Mouse (Mus musculus) CH12.LX (cell line): Measurements from ENCODE around the gene Qk. TPM values are rescaled to one million over a fixed set of nuclear protein-coding genes. Genes with fewer than 3 reads are reported as not detected.

Experiments
- DNase-seq: peaks from one replicate; pipeline ENCODE4 v3.0.0-alpha.2; 2013; ENCODE audit errors: extremely low read depth
- H3K27ac ChIP-seq: 2 replicates; pipeline ENCODE4 v1.5.1; 2012; ENCODE audit warnings: low read depth, mild to moderate bottlenecking, control low read depth, moderate library complexity; ENCODE audit not compliant: insufficient read depth
- H3K27me3 ChIP-seq: replicated peaks from 2 replicates; pipeline ENCODE3; 2012; ENCODE audit warnings: inconsistent platforms
- H3K36me3 ChIP-seq, 2 experiments: replicated peaks in 1 of 2; 2 replicates each; pipeline versions ENCODE3 to v1.6.1; 2012; ENCODE audit warnings: inconsistent platforms in 1 of 2, low read length in 1 of 2, mild to moderate bottlenecking in 1 of 2, mixed read lengths in 1 of 2, moderate library complexity in 1 of 2; ENCODE audit not compliant: control insufficient read depth in 1 of 2, insufficient read depth in 1 of 2
- H3K4me1 ChIP-seq, 2 experiments: 2 replicates each; pipeline ENCODE4 v1.6.1; 2012; ENCODE audit warnings: inconsistent platforms in 1 of 2, moderate library complexity in 1 of 2; ENCODE audit not compliant: insufficient read depth in 2 of 2, control insufficient read depth in 1 of 2
- H3K4me2 ChIP-seq: 2 replicates; pipeline ENCODE4 v1.6.1; 2012; ENCODE audit warnings: low read depth, mild to moderate bottlenecking, control low read depth; ENCODE audit not compliant: poor library complexity, insufficient read depth, severe bottlenecking
- H3K4me3 ChIP-seq, 3 experiments: fragments of 150-350 bp in 1 of 3; sonication (generic) in 1 of 3; replicated peaks in 1 of 3; 2 replicates each; pipeline versions ENCODE3 to v1.5.1; 2011 to 2012; ENCODE audit warnings: low read depth in 2 of 3, low read length in 2 of 3, mild to moderate bottlenecking in 2 of 3, moderate library complexity in 2 of 3, control low read depth in 1 of 3, improper control_type of control experiment in 1 of 3, inconsistent platforms in 1 of 3, mixed read lengths in 1 of 3; ENCODE audit not compliant: poor library complexity in 1 of 3
- H3K79me2 ChIP-seq: replicated peaks from 2 replicates; pipeline ENCODE4 v1.6.1; 2012; ENCODE audit warnings: mild to moderate bottlenecking, moderate library complexity; ENCODE audit not compliant: control insufficient read depth, poor library complexity, insufficient read depth, severe bottlenecking; ENCODE audit errors: extremely low read depth
- H3K9ac ChIP-seq: 2 replicates; pipeline ENCODE4 v1.6.1; 2012; ENCODE audit warnings: low read depth, mild to moderate bottlenecking, control low read depth, moderate library complexity; ENCODE audit not compliant: insufficient read depth
- H3K9me3 ChIP-seq: replicated peaks from 2 replicates; pipeline ENCODE3; 2012; ENCODE audit warnings: low read length, inconsistent platforms, mixed read lengths
- CHD1 ChIP-seq: IDR thresholded peaks from 2 replicates; pipeline ENCODE4 v1.6.1; 2012; ENCODE audit warnings: low read depth, low read length, improper control_type of control experiment, inconsistent platforms
- CTCF ChIP-seq, 2 experiments: IDR thresholded peaks in 1 of 2; conservative IDR thresholded peaks in 1 of 2; 2 replicates each; pipeline ENCODE4 v1.5.1; 2011 to 2012; ENCODE audit warnings: low read depth in 2 of 2, low read length in 2 of 2, improper control_type of control experiment in 1 of 2, inconsistent platforms in 1 of 2, mild to moderate bottlenecking in 1 of 2, moderate library complexity in 1 of 2
- E2F4 ChIP-seq: IDR thresholded peaks from 2 replicates; pipeline ENCODE4 v1.6.1; 2011; ENCODE audit warnings: low read depth, low read length, improper control_type of control experiment; ENCODE audit not compliant: insufficient replicate concordance
- ELF1 ChIP-seq: IDR thresholded peaks from 2 replicates; pipeline ENCODE4 v1.6.1; 2014; ENCODE audit warnings: low read depth, mild to moderate bottlenecking, inconsistent platforms, low read length, improper control_type of control experiment
- ETS1 ChIP-seq: conservative IDR thresholded peaks from 2 replicates; pipeline ENCODE4 v1.6.1; 2012; ENCODE audit warnings: low read depth, mild to moderate bottlenecking, inconsistent platforms, low read length, improper control_type of control experiment, moderate library complexity
- GABPA ChIP-seq: IDR thresholded peaks from 2 replicates; pipeline ENCODE4 v1.6.1; 2012; ENCODE audit warnings: low read depth, low read length, improper control_type of control experiment, inconsistent platforms; ENCODE audit not compliant: insufficient replicate concordance
- HCFC1 ChIP-seq: IDR thresholded peaks from 2 replicates; pipeline ENCODE4 v1.6.1; 2012; ENCODE audit warnings: low read depth, mild to moderate bottlenecking, inconsistent platforms, low read length, improper control_type of control experiment
- JUN ChIP-seq: IDR thresholded peaks from 2 replicates; pipeline ENCODE4 v1.6.1; 2011; ENCODE audit warnings: low read depth, mild to moderate bottlenecking, low read length, improper control_type of control experiment, moderate library complexity; ENCODE audit not compliant: insufficient read depth
- JUND ChIP-seq: conservative IDR thresholded peaks from 2 replicates; pipeline ENCODE4 v1.6.1; 2011; ENCODE audit warnings: low read depth, low read length, improper control_type of control experiment
- KAT2A ChIP-seq: IDR thresholded peaks from 2 replicates; pipeline ENCODE4 v1.6.1; 2012; ENCODE audit warnings: low read length, improper control_type of control experiment, inconsistent platforms; ENCODE audit not compliant: insufficient replicate concordance
- MAFK ChIP-seq: IDR thresholded peaks from 2 replicates; pipeline ENCODE4 v1.6.1; 2011; ENCODE audit warnings: low read length, improper control_type of control experiment; ENCODE audit not compliant: insufficient replicate concordance
- MAZ ChIP-seq: IDR thresholded peaks from 2 replicates; pipeline ENCODE4 v1.6.1; 2012; ENCODE audit warnings: low read depth, mild to moderate bottlenecking, inconsistent platforms, low read length, improper control_type of control experiment, moderate library complexity
- MEF2A ChIP-seq: IDR thresholded peaks from 2 replicates; pipeline ENCODE4 v1.6.1; 2014; ENCODE audit warnings: low read depth, mild to moderate bottlenecking, inconsistent platforms, low read length, improper control_type of control experiment, borderline replicate concordance
- PAX5 ChIP-seq: IDR thresholded peaks from 2 replicates; pipeline ENCODE4 v1.6.1; 2012; ENCODE audit warnings: low read length, inconsistent platforms, mixed read lengths
- RAD21 ChIP-seq: IDR thresholded peaks from 2 replicates; pipeline ENCODE4 v1.6.1; 2011; ENCODE audit warnings: low read depth, mild to moderate bottlenecking, low read length, improper control_type of control experiment, moderate library complexity
- SMC3 ChIP-seq: IDR thresholded peaks from 2 replicates; pipeline ENCODE4 v1.6.1; 2011; ENCODE audit warnings: low read depth, low read length, improper control_type of control experiment
- TBP ChIP-seq: conservative IDR thresholded peaks from 2 replicates; pipeline ENCODE4 v1.6.1; 2011; ENCODE audit warnings: low read depth, low read length, improper control_type of control experiment
- TCF12 ChIP-seq: IDR thresholded peaks from 2 replicates; pipeline ENCODE4 v1.6.1; 2014; ENCODE audit warnings: low read depth, mild to moderate bottlenecking, inconsistent platforms, low read length, improper control_type of control experiment
- UBTF ChIP-seq: IDR thresholded peaks from 2 replicates; pipeline ENCODE4 v1.6.1; 2012; ENCODE audit warnings: low read depth, mild to moderate bottlenecking, inconsistent platforms, low read length, improper control_type of control experiment, moderate library complexity
- USF2 ChIP-seq: conservative IDR thresholded peaks from 2 replicates; pipeline ENCODE4 v1.6.1; 2011; ENCODE audit warnings: low read depth, low read length, improper control_type of control experiment
- ZKSCAN1 ChIP-seq: IDR thresholded peaks from 2 replicates; pipeline ENCODE4 v1.6.1; 2012; ENCODE audit warnings: low read depth, inconsistent platforms, low read length, improper control_type of control experiment, borderline replicate concordance
- ZMIZ1 ChIP-seq: IDR thresholded peaks from 2 replicates; pipeline ENCODE4 v1.6.1; 2012; ENCODE audit warnings: low read depth, mild to moderate bottlenecking, inconsistent platforms, low read length, improper control_type of control experiment
- dilution Hi-C: fragments of 300-500 bp; cut with MboI; formaldehyde crosslinking; loops from 2 replicates; pipeline ENCODE4 v1.14.3; 2020; ENCODE audit warnings: low sequenced_read_pairs; ENCODE audit not compliant: extremely low pct_unique_long_range_greater_than_20kb, extremely low pct_ligation_motif_present
- in situ Hi-C: fragments of 300-500 bp; cut with MboI; formaldehyde crosslinking; loops from 3 replicates; pipeline ENCODE4 v1.14.3; 2019; ENCODE audit warnings: low sequenced_read_pairs, low pct_ligation_motif_present, low pct_unique_long_range_greater_than_20kb, mixed read lengths
- polyA plus RNA-seq: library from polyadenylated mRNA; unstranded; fragments of >175 nt; gene quantifications from 2 replicates; pipeline ENCODE4 v1.2.1, GENCODE M21; 2012; ENCODE audit warnings: low read depth; ENCODE audit not compliant: insufficient read length
- total RNA-seq, 2 experiments: library from RNA; depleted of rRNA; stranded (reverse); fragments of 300-350 nt in 1 of 2; fragments of >200 nt in 1 of 2; gene quantifications; 2 replicates each; pipeline ENCODE4 v1.2.3; 2012 to 2014

Gene Qk
- total and polyA plus RNA-seq, 3 experiments, result 22.2 to 51.4 (median 29.3) TPM

DNA sequence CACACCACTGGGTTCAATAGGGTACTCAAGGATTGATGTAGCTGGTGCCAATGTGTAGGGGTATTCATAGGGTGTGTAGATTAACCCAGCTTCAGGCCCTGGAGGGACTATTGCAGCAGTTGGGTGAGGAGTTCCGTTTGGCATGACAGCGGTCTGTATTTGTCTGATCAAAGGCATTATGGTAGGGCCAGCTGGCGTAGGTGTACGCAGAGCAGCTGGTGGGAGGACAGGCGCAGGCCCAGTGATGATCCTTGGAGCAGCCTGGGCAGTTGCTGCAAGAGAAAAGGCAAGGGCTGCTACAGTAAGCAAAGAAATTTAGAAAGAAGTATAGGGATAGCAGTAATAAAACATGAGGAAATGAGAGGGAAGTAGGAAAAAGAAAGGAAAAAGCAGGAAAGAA is 103.5 kb downstream of the Qk start:
- no peaks in the 10 kb centered on the region for H3K27me3 ChIP-seq
- in situ Hi-C loops (no loop called here), dilution Hi-C loops (no loop called here)
- TF ChIP-seq MAFK (no peak), JUND (no peak), JUN (no peak), GABPA (no peak)
- H3K9me3 ChIP-seq, result no peaks in the 10 kb centered on the region
- H3K4me1 ChIP-seq, result no peaks in the 10 kb centered on the region
- DNase-seq, result no peak
- peaks cover 4 to 27% of the 10 kb centered on the region in 2 experiments for H3K36me3 ChIP-seq
- no peaks in the 10 kb centered on the region for H3K79me2 ChIP-seq
- no peak overlapping the region for H3K9ac ChIP-seq
- no peak overlapping the region for H3K4me3 ChIP-seq
- H3K4me2 ChIP-seq, result no peak overlapping the region
- no peak overlapping the region for H3K27ac ChIP-seq

DNA sequence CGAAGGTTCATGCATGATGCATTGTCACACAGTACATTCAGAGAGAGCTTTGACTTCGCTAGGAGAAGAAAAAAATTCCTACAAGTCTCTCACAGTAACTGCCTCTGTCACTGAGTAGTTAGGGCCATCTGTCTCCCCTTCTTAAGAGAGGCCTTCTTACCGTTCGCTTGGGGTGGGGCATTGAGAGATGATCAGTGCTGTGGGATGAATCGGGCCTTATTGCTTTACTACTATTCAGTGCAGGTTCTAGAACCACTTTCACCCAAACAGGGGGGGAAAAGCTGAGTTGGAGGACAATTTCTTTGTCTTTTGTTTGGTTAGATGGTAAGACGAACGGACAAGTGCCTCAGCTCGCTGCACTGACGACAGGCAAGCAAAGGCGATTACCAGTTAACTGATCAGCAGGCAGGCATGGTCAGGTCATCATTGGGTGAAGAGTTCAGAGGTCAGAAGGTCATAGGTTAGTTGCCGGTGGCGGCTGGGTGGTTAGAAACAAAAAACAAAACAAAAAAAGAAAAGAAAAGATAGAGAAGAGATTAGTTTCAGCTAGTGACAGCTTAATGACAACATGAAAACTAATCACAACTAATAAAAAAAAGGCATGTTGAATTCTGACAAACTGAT is 110.4 kb downstream of the Qk start:
- no peak overlapping the region for H3K27ac ChIP-seq
- no peak overlapping the region for H3K4me2 ChIP-seq
- H3K9ac ChIP-seq, result no peak overlapping the region
- no peaks in the 10 kb centered on the region for H3K9me3 ChIP-seq
- dilution Hi-C loops, result no loop called here
- DNase-seq, result no peak
- no peaks in the 10 kb centered on the region for H3K27me3 ChIP-seq
- H3K4me3 ChIP-seq, result no peak overlapping the region
- peaks cover 10 to 32% of the 10 kb centered on the region in 2 experiments for H3K36me3 ChIP-seq
- no peaks in the 10 kb centered on the region for H3K79me2 ChIP-seq
- TF ChIP-seq ZKSCAN1, result no peak
- TF ChIP-seq ETS1, result no peak
- TF ChIP-seq UBTF, result no peak
- no peak for TF ChIP-seq ZMIZ1
- TF ChIP-seq MAFK, result no peak
- TF ChIP-seq MEF2A, result no peak
- TF ChIP-seq TCF12, result no peak
- no peak for TF ChIP-seq MAZ
- TF ChIP-seq E2F4, result no peak
- TF ChIP-seq CHD1, result no peak
- no peak for TF ChIP-seq RAD21
- no peak for TF ChIP-seq ELF1
- TF ChIP-seq SMC3, result no peak
- TF ChIP-seq USF2, result no peak
- TF ChIP-seq CTCF (conservative IDR thresholded peaks at IDR 0.05 in 1 of 2, IDR thresholded peaks at IDR 0.05 in 1 of 2; ENCODE audit: low read depth in 2 of 2, low read length in 2 of 2), result no peak
- TF ChIP-seq HCFC1, result no peak
- TF ChIP-seq TBP, result no peak
- TF ChIP-seq KAT2A, result no peak
- no peak for TF ChIP-seq PAX5
- TF ChIP-seq, all 38 proteins: peak for 0
- H3K4me1 ChIP-seq, result no peaks in the 10 kb centered on the region
- in situ Hi-C loops, result no loop called here
